Mouse (Mus musculus) liver, embryonic 14.5 days (tissue): ENCODE measurements around the gene Mllt3. TPM values are rescaled to one million over a fixed set of nuclear protein-coding genes. Genes with fewer than 3 reads are reported as not detected.

Source experiments
- ATAC-seq: fragments of 200-750 bp; cut with Nextera tagmentation; 2 replicates; pipeline ENCODE4 v1.8.0; 2017; ENCODE audit warnings: moderate number of reproducible peaks, mild to moderate bottlenecking, moderate library complexity; ENCODE audit not compliant: insufficient read depth
- DNase-seq, 3 experiments: peaks; one replicate each; pipeline ENCODE4 v3.0.0-alpha.2; 2012 to 2013; ENCODE audit warnings: low read depth in 3 of 3, low spot score in 3 of 3
- H3K27ac ChIP-seq: fragments of 300-500 bp; sonication (generic); 2 replicates; pipeline ENCODE4 v1.5.1; 2014; ENCODE audit warnings: moderate library complexity, mild to moderate bottlenecking, control low read depth, inconsistent platforms
- H3K27me3 ChIP-seq: fragments of 300-500 bp; sonication (generic); 2 replicates; pipeline ENCODE4 v1.6.1; 2014; ENCODE audit warnings: mild to moderate bottlenecking, low read length, moderate library complexity; ENCODE audit not compliant: control insufficient read depth, insufficient read depth
- H3K36me3 ChIP-seq: fragments of 300-500 bp; sonication (generic); replicated peaks from 2 replicates; pipeline ENCODE4 v1.6.1; 2014; ENCODE audit warnings: low read depth; ENCODE audit not compliant: control insufficient read depth, insufficient read depth
- H3K4me1 ChIP-seq, 2 experiments: fragments of 200-500 bp in 1 of 2; fragments of 300-500 bp in 1 of 2; sonication (generic) in 1 of 2; replicated peaks; 2 replicates each; pipeline ENCODE4 v1.6.1; 2012 to 2014; ENCODE audit warnings: antibody characterized with exemption in 1 of 2, inconsistent platforms in 1 of 2, low read length in 1 of 2; ENCODE audit not compliant: control insufficient read depth in 2 of 2, insufficient read depth in 2 of 2
- H3K4me2 ChIP-seq: fragments of 300-500 bp; sonication (generic); 2 replicates; pipeline ENCODE4 v1.6.1; 2014; ENCODE audit warnings: low read depth, mild to moderate bottlenecking, control low read depth, moderate library complexity
- H3K4me3 ChIP-seq, 2 experiments: fragments of 200-500 bp in 1 of 2; fragments of 300-500 bp in 1 of 2; sonication (generic) in 1 of 2; 2 replicates each; pipeline ENCODE4 v1.5.1; 2012 to 2014; ENCODE audit warnings: low read depth in 2 of 2, low read length in 2 of 2, mild to moderate bottlenecking in 2 of 2, control low read depth in 1 of 2, inconsistent platforms in 1 of 2, moderate library complexity in 1 of 2; ENCODE audit not compliant: insufficient read depth in 1 of 2
- H3K9ac ChIP-seq: fragments of 300-500 bp; sonication (generic); replicated peaks from 2 replicates; pipeline ENCODE4 v1.6.1; 2014; ENCODE audit warnings: mild to moderate bottlenecking, control low read depth, moderate library complexity
- H3K9me3 ChIP-seq: fragments of 300-500 bp; sonication (generic); 2 replicates; pipeline ENCODE4 v1.6.1; 2016; ENCODE audit warnings: low read length, mixed read lengths; ENCODE audit not compliant: control insufficient read depth
- CTCF ChIP-seq: IDR thresholded peaks from 2 replicates; pipeline ENCODE4 v1.5.1; 2016; ENCODE audit warnings: antibody characterized with exemption, low read depth, control low read depth
- EP300 ChIP-seq: IDR thresholded peaks from 2 replicates; pipeline ENCODE4 v1.6.1; 2016; ENCODE audit warnings: antibody characterized with exemption, low read depth
- WGBS: fragments of 180-500 bp; shearing (Covaris S2); extraction: QIAGEN DNeasy Blood & Tissue Kit; methylation state at CpG from one replicate; pipeline ENCODE4 v1.1.7; 2014; ENCODE audit not compliant: insufficient replicate concordance; 5-methylcytosine and 5-hydroxymethylcytosine counted together
- polyA plus RNA-seq, 2 experiments: library from polyadenylated mRNA; depleted of rRNA in 1 of 2; stranded (reverse) in 1 of 2; unstranded in 1 of 2; fragments of >200 nt; fragmentation: Nextera tagmentation in 1 of 2; extraction: Ambion mirVana in 1 of 2; gene quantifications; 2 replicates each; pipeline versions ENCODE4 v1.2.1 to v1.2.3; 2012 to 2014

The Mllt3 gene
- polyA plus RNA-seq, 2 experiments: 52.8 to 87.7 TPM

DNA sequence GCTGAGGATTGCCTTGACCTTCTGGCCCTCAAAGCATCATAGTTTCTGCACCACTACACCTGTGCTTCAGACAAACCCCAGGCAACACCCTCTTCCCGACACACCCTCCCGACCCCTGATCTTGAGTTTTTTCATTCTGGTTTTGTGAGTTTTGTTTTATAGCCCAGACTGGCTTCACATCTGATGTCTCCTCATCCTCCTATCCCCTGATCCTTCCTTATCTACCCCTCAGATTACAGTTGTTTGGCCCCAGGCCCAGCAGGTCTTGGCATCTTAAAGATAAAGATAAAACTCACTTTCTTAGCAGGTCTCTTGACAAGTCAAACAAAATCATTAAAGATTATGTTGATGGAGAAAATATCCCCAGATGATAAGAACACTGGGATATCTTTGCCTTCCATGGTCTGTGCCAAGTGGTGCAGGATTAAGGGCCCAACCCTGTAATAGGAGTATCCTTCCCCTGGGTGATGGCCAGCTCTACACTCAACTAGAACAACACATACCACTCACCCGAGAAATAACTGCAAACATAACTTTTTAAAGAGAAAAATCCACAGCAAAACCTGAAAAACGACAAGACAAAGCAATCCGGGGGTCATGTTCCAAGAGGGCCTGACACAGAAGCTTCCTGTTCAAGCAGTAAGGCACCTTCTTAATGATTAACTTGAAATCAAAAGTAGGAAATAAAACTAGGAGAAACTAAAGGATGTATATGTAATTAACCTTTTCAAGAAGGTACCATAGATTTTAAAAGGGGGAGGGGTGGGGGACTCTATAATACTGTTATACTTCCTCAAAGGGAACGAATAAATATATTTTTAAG, 121.8 kb downstream of the Mllt3 start:
- no peaks in the 10 kb centered on the region for H3K9me3 ChIP-seq
- no peak for ATAC-seq
- H3K27me3 ChIP-seq: no peaks in the 10 kb centered on the region
- H3K4me1 ChIP-seq: no peaks in the 10 kb centered on the region; a peak in 1 of 4 replicates
- WGBS: 61% methylated on average over 6 of the region's 6 CpGs
- no peaks in the 10 kb centered on the region for H3K36me3 ChIP-seq
- H3K4me3 ChIP-seq: no peak overlapping the region
- no peak for TF ChIP-seq EP300
- no peak for TF ChIP-seq CTCF
- no peak overlapping the region for H3K4me2 ChIP-seq
- DNase-seq: no peak
- no peak overlapping the region for H3K27ac ChIP-seq
- H3K9ac ChIP-seq: no peak overlapping the region

DNA sequence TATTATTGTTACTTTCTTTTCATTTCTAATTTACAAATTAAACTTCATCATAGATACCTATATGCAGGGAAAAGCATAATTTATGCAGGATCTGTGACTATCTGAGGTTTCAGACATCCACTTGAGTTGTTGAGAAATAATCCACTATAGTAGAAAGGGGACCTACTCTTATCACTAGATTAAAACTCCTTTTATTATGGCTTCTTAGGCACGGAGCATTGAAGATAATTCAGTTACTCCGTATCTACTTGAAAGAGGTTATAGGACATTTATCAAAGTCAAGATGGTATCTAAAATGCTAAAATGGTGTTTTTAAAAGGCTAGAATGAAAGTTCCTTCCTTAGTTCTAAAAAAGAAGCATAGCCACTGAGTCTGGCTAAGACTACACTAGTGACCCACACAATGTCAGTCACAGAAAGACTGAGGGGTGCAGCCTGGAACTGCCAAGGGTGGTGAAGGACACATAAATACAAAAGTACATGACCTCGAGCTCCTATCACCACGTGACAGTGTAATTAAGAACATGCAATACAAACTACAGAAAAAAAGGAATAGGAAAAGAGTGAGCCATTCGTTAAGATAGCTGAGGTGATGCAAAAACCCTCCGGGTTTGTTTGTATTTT, 127.9 kb downstream of the Mllt3 start:
- TF ChIP-seq CTCF (no peak), EP300 (no peak)
- no peak overlapping the region for H3K27ac ChIP-seq
- H3K4me2 ChIP-seq: no peak overlapping the region
- H3K27me3 ChIP-seq: no peaks in the 10 kb centered on the region
- H3K9ac ChIP-seq: no peak overlapping the region
- DNase-seq: no peak
- H3K36me3 ChIP-seq: no peaks in the 10 kb centered on the region
- 46% methylated on average over 6 of the region's 6 CpGs for WGBS
- H3K4me1 ChIP-seq: peaks cover 0 to 9% of the 10 kb centered on the region in 2 experiments; a peak in 2 of 4 replicates
- no peak overlapping the region for H3K4me3 ChIP-seq
- H3K9me3 ChIP-seq: no peaks in the 10 kb centered on the region
- ATAC-seq: no peak

GRCm38 (mm10) chr4:87904722-87905121, 128.4 kb downstream of the Mllt3 start:
- no peaks in the 10 kb centered on the region for H3K27me3 ChIP-seq
- H3K36me3 ChIP-seq: no peaks in the 10 kb centered on the region
- no peaks in the 10 kb centered on the region for H3K9me3 ChIP-seq
- H3K4me1 ChIP-seq: peaks cover 0 to 9% of the 10 kb centered on the region in 2 experiments; a peak in 2 of 4 replicates
- no peak overlapping the region for H3K27ac ChIP-seq
- no peak for DNase-seq
- ATAC-seq: no peak
- H3K4me3 ChIP-seq: no peak overlapping the region
- no peak overlapping the region for H3K4me2 ChIP-seq
- WGBS: 7% methylated on average over 1 of the region's 1 CpGs
- H3K9ac ChIP-seq: no peak overlapping the region
- no peak for TF ChIP-seq EP300
- no peak for TF ChIP-seq CTCF

GRCm38 (mm10) chr4:87902584-87902983, 130.6 kb downstream of the Mllt3 start:
- Histone ChIP-seq H3K4me3 (no peak overlapping the region), H3K4me2 (no peak overlapping the region), H3K9ac (no peak overlapping the region), H3K4me1 (peaks cover 0 to 9% of the 10 kb centered on the region in 2 experiments; a peak in 2 of 4 replicates), H3K27me3 (no peaks in the 10 kb centered on the region), H3K27ac (no peak overlapping the region), H3K36me3 (no peaks in the 10 kb centered on the region), H3K9me3 (no peaks in the 10 kb centered on the region)
- DNase-seq: no peak
- no peak for TF ChIP-seq EP300
- no peak for TF ChIP-seq CTCF
- WGBS: 69% methylated on average over 4 of the region's 4 CpGs
- ATAC-seq: no peak

- no peak overlapping the region for H3K4me3 ChIP-seq
- H3K9me3 ChIP-seq: no peaks in the 10 kb centered on the region
- H3K4me1 ChIP-seq: peaks cover 0 to 9% of the 10 kb centered on the region in 2 experiments; a peak in 2 of 4 replicates
- ATAC-seq: no peak
- H3K36me3 ChIP-seq: no peaks in the 10 kb centered on the region
- WGBS: 34% methylated on average over 1 of the region's 1 CpGs
- no peak for TF ChIP-seq EP300
- TF ChIP-seq CTCF: peak; percentile 20; the same call in 1 of the 2 replicates
- no peak overlapping the region for H3K4me2 ChIP-seq
- no peaks in the 10 kb centered on the region for H3K27me3 ChIP-seq
- no peak for DNase-seq
- H3K27ac ChIP-seq: no peak overlapping the region
- no peak overlapping the region for H3K9ac ChIP-seq
Measured at GRCm38 (mm10) chr4:87901166-87901565, 132.0 kb downstream of the Mllt3 start.
